Mouse (Mus musculus) testis, postnatal 14 days (tissue): ENCODE results near the gene Zbtb20.

ENCODE experiments used
- DNase-seq: peaks from one replicate; pipeline ENCODE4 v3.0.0; 2021; ENCODE audit warnings: low spot score

Zbtb20 gene

GRCm38 (mm10) chr16:43571376-43572081 is 695.8 kb downstream of the Zbtb20 start:
- DNase-seq: no peak

GRCm38 (mm10) chr16:43572171-43572570 is 696.5 kb downstream of the Zbtb20 start:
- no peak for DNase-seq

GRCm38 (mm10) chr16:43572766-43573165 is 697.1 kb downstream of the Zbtb20 start:
- no peak for DNase-seq

GRCm38 (mm10) chr16:43573181-43573833 is 697.6 kb downstream of the Zbtb20 start:
- no peak for DNase-seq

GRCm38 (mm10) chr16:43574006-43574764 is 698.5 kb downstream of the Zbtb20 start:
- peak; percentile 86 for DNase-seq

GRCm38 (mm10) chr16:43575066-43575465 is 699.4 kb downstream of the Zbtb20 start:
- no peak for DNase-seq

- DNase-seq: no peak
Observed at GRCm38 (mm10) chr16:43575507-43575906, 699.8 kb downstream of the Zbtb20 start.

- DNase-seq: peak; percentile 82
Observed at GRCm38 (mm10) chr16:43577399-43577798, 701.7 kb downstream of the Zbtb20 start.

- no peak for DNase-seq
Observed at GRCm38 (mm10) chr16:43578351-43578750, 702.7 kb downstream of the Zbtb20 start.

GRCm38 (mm10) chr16:43579111-43579510 is 703.4 kb downstream of the Zbtb20 start:
- DNase-seq: no peak

GRCm38 (mm10) chr16:43580321-43580822 is 704.7 kb downstream of the Zbtb20 start:
- DNase-seq: no peak

GRCm38 (mm10) chr16:43581551-43581950 is 705.9 kb downstream of the Zbtb20 start:
- DNase-seq: no peak

GRCm38 (mm10) chr16:43586859-43587429 is 711.3 kb downstream of the Zbtb20 start:
- no peak for DNase-seq

- no peak for DNase-seq
Observed at GRCm38 (mm10) chr16:43590704-43591493, 715.2 kb downstream of the Zbtb20 start.

GRCm38 (mm10) chr16:43592062-43592461 is 716.4 kb downstream of the Zbtb20 start:
- DNase-seq: no peak

- DNase-seq: no peak
Observed at GRCm38 (mm10) chr16:43592801-43593200, 717.1 kb downstream of the Zbtb20 start.

- no peak for DNase-seq
Observed at GRCm38 (mm10) chr16:43597375-43598060, 721.8 kb downstream of the Zbtb20 start.

- DNase-seq: no peak
Observed at GRCm38 (mm10) chr16:43599707-43600106, 724.0 kb downstream of the Zbtb20 start.

- DNase-seq: no peak
Observed at GRCm38 (mm10) chr16:43602573-43602972, 726.9 kb downstream of the Zbtb20 start.

- DNase-seq: no peak
Observed at GRCm38 (mm10) chr16:43603591-43604141, 728.0 kb downstream of the Zbtb20 start.
